Mouse (Mus musculus): ENCODE measurements at regions not wholly inside any gene's neighbourhood (a gene's known extent, or its start where the extent isn't known, plus 50 kb on each side); places are given as distances from the start of the nearest gene placed in this dataset.

GRCm38 (mm10) chr4:56533344-56533985, 206.4 kb upstream of the Gm26657 start:
- Histone ChIP-seq H3K9ac (no peak overlapping the region), H3K27ac (ENCODE audit: low read depth) (no peak overlapping the region), H3K4me3 (ENCODE audit: low read depth, low read length) (no peak overlapping the region), H3K9me3 (ENCODE audit: low read depth, low read length) (no peaks in the 10 kb centered on the region), H3K27me3 (ENCODE audit: insufficient read depth, low read length) (no peaks in the 10 kb centered on the region), H3K4me1 (ENCODE audit: insufficient read depth) (no peaks in the 10 kb centered on the region), H3K36me3 (ENCODE audit: insufficient read depth) (no peaks in the 10 kb centered on the region), H3K4me2 (no peak overlapping the region)
- 67% methylated on average over 9 of the region's 9 CpGs for WGBS
- DNase-seq (peak; percentile 8), ATAC-seq (ENCODE audit: insufficient read depth) (0 out of 2 replicates have a peak, but pooled peaks have one; percentile 28)
- TF ChIP-seq CTCF (IDR thresholded peaks at IDR 0.05; ENCODE audit: low read depth), result no peak

GRCm38 (mm10) chr4:56532921-56533320, 206.9 kb upstream of the Gm26657 start:
- peak; percentile 11 for DNase-seq
- H3K27ac ChIP-seq (ENCODE audit: low read depth), result no peak overlapping the region
- no peak for ATAC-seq (ENCODE audit: insufficient read depth)
- 53% methylated on average over 9 of the region's 9 CpGs for WGBS
- no peaks in the 10 kb centered on the region for H3K27me3 ChIP-seq (ENCODE audit: insufficient read depth, low read length)
- H3K36me3 ChIP-seq (ENCODE audit: insufficient read depth), result no peaks in the 10 kb centered on the region
- no peak overlapping the region for H3K9ac ChIP-seq
- no peaks in the 10 kb centered on the region for H3K4me1 ChIP-seq (ENCODE audit: insufficient read depth)
- TF ChIP-seq CTCF (IDR thresholded peaks at IDR 0.05; ENCODE audit: low read depth), result no peak
- H3K4me2 ChIP-seq, result no peak overlapping the region
- no peaks in the 10 kb centered on the region for H3K9me3 ChIP-seq (ENCODE audit: low read depth, low read length)
- H3K4me3 ChIP-seq (ENCODE audit: low read depth, low read length), result no peak overlapping the region

- no peak overlapping the region for H3K9ac ChIP-seq
- ATAC-seq (ENCODE audit: insufficient read depth) (no peak), DNase-seq (no peak)
- H3K4me3 ChIP-seq (ENCODE audit: low read depth, low read length), result no peak overlapping the region
- H3K9me3 ChIP-seq (ENCODE audit: low read depth, low read length), result no peaks in the 10 kb centered on the region
- TF ChIP-seq CTCF (IDR thresholded peaks at IDR 0.05; ENCODE audit: low read depth), result no peak
- no peak overlapping the region for H3K4me2 ChIP-seq
- no peaks in the 10 kb centered on the region for H3K27me3 ChIP-seq (ENCODE audit: insufficient read depth, low read length)
- 76% methylated on average over 2 of the region's 2 CpGs for WGBS
- no peak overlapping the region for H3K27ac ChIP-seq (ENCODE audit: low read depth)
- no peaks in the 10 kb centered on the region for H3K36me3 ChIP-seq (ENCODE audit: insufficient read depth)
- H3K4me1 ChIP-seq (ENCODE audit: insufficient read depth), result no peaks in the 10 kb centered on the region
Measured at GRCm38 (mm10) chr4:56528571-56528970, 211.3 kb upstream of the Gm26657 start.

GRCm38 (mm10) chr4:56524430-56524985, 215.4 kb upstream of the Gm26657 start:
- H3K4me2 ChIP-seq, result no peak overlapping the region
- no peak overlapping the region for H3K27ac ChIP-seq (ENCODE audit: low read depth)
- no peak overlapping the region for H3K9ac ChIP-seq
- no peak for ATAC-seq (ENCODE audit: insufficient read depth)
- TF ChIP-seq CTCF (IDR thresholded peaks at IDR 0.05; ENCODE audit: low read depth), result no peak
- 82% methylated on average over 6 of the region's 6 CpGs for WGBS
- no peaks in the 10 kb centered on the region for H3K36me3 ChIP-seq (ENCODE audit: insufficient read depth)
- no peaks in the 10 kb centered on the region for H3K27me3 ChIP-seq (ENCODE audit: insufficient read depth, low read length)
- DNase-seq, result no peak
- no peaks in the 10 kb centered on the region for H3K4me1 ChIP-seq (ENCODE audit: insufficient read depth)
- no peaks in the 10 kb centered on the region for H3K9me3 ChIP-seq (ENCODE audit: low read depth, low read length)
- H3K4me3 ChIP-seq (ENCODE audit: low read depth, low read length), result no peak overlapping the region

GRCm38 (mm10) chr4:56507770-56508169, 232.1 kb upstream of the Gm26657 start:
- 85% methylated on average over 4 of the region's 4 CpGs for WGBS
- H3K4me2 ChIP-seq, result no peak overlapping the region
- H3K4me3 ChIP-seq (ENCODE audit: low read depth, low read length), result no peak overlapping the region
- H3K9ac ChIP-seq, result no peak overlapping the region
- ATAC-seq (ENCODE audit: insufficient read depth), result no peak
- no peak for TF ChIP-seq CTCF (IDR thresholded peaks at IDR 0.05; ENCODE audit: low read depth)
- DNase-seq, result no peak
- H3K27me3 ChIP-seq (ENCODE audit: insufficient read depth, low read length), result no peaks in the 10 kb centered on the region
- no peaks in the 10 kb centered on the region for H3K9me3 ChIP-seq (ENCODE audit: low read depth, low read length)
- no peaks in the 10 kb centered on the region for H3K36me3 ChIP-seq (ENCODE audit: insufficient read depth)
- no peak overlapping the region for H3K27ac ChIP-seq (ENCODE audit: low read depth)
- H3K4me1 ChIP-seq (ENCODE audit: insufficient read depth), result no peaks in the 10 kb centered on the region

- ATAC-seq (ENCODE audit: insufficient read depth), result no peak
- no peak overlapping the region for H3K4me3 ChIP-seq (ENCODE audit: low read depth, low read length)
- H3K4me2 ChIP-seq, result no peak overlapping the region
- no peak overlapping the region for H3K9ac ChIP-seq
- no peak for TF ChIP-seq CTCF (IDR thresholded peaks at IDR 0.05; ENCODE audit: low read depth)
- no peaks in the 10 kb centered on the region for H3K9me3 ChIP-seq (ENCODE audit: low read depth, low read length)
- no peaks in the 10 kb centered on the region for H3K4me1 ChIP-seq (ENCODE audit: insufficient read depth)
- H3K27me3 ChIP-seq (ENCODE audit: insufficient read depth, low read length), result no peaks in the 10 kb centered on the region
- H3K36me3 ChIP-seq (ENCODE audit: insufficient read depth), result no peaks in the 10 kb centered on the region
- no peak overlapping the region for H3K27ac ChIP-seq (ENCODE audit: low read depth)
- DNase-seq, result no peak
- 75% methylated on average over 1 of the region's 1 CpGs for WGBS
Measured at GRCm38 (mm10) chr4:56506786-56507185, 233.1 kb upstream of the Gm26657 start.

- Histone ChIP-seq H3K4me3 (ENCODE audit: low read depth, low read length) (no peak overlapping the region), H3K27me3 (ENCODE audit: insufficient read depth, low read length) (no peaks in the 10 kb centered on the region)
- 51% methylated on average over 1 of the region's 1 CpGs for WGBS
Measured at GRCm38 (mm10) chr4:56506067-56506466, 233.8 kb upstream of the Gm26657 start.

More at GRCm38 (mm10) chr4:56506067-56506466, 233.8 kb upstream of the Gm26657 start:
- Histone ChIP-seq H3K36me3 (ENCODE audit: insufficient read depth) (no peaks in the 10 kb centered on the region), H3K9ac (no peak overlapping the region), H3K4me2 (no peak overlapping the region), H3K27ac (ENCODE audit: low read depth) (no peak overlapping the region), H3K4me1 (ENCODE audit: insufficient read depth) (no peaks in the 10 kb centered on the region), H3K9me3 (ENCODE audit: low read depth, low read length) (no peaks in the 10 kb centered on the region)
- no peak for TF ChIP-seq CTCF (IDR thresholded peaks at IDR 0.05; ENCODE audit: low read depth)
- ATAC-seq (ENCODE audit: insufficient read depth) (no peak), DNase-seq (no peak)

Measured in lung, embryonic 14.5 days (tissue).